Mouse (Mus musculus): ENCODE data around the gene Mrpl34.

DNA sequence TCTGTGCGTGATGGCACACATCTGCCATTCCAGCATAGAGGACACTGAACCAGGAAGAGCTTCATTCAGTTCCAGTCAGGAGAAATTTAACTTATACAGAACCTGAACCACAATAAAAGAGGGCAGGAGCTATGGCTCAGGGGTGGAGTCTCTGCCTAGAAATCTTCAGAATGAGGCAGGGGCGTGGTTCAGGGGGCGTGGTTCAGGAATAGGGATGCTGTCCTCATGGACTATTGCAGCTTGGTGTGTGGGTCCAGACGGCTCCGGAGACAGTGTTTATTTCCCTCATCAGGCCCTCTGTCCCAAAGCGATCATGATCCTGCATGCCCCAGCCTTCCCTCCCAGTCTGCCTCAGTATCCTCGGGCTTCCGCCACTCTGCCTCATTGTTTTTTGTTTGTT is 10.1 kb upstream of the Mrpl34 start:
- TF ChIP-seq CTCF (IDR thresholded peaks at IDR 0.05; ENCODE audit: low read depth) (no peak), EP300 (IDR thresholded peaks at IDR 0.05; ENCODE audit: low read depth) (no peak)

All from liver, postnatal 0 days (tissue).